Mouse (Mus musculus) cortical plate, adult 2 months (tissue): ENCODE measurements around the gene Ifi27.
"Not testable (repeated sequence)": the region's sequence is repeated elsewhere in the genome, so short reads cannot be mapped to it uniquely, and the experiment has no call there.

Source experiments
- CTCF ChIP-seq: fragments of 200-500 bp; IDR thresholded peaks from 2 replicates; pipeline ENCODE4 v1.5.1; 2011; ENCODE audit warnings: mild to moderate bottlenecking, control low read depth, low read length; ENCODE audit not compliant: insufficient read depth; ENCODE audit errors: extremely low read depth
- POLR2A ChIP-seq: fragments of 200-500 bp; IDR thresholded peaks from 2 replicates; pipeline ENCODE4 v1.6.1; 2011; ENCODE audit warnings: mild to moderate bottlenecking, low read length, control low read depth; ENCODE audit not compliant: insufficient read depth; ENCODE audit errors: extremely low read depth

GRCm38 (mm10) chr12:103456727-103457126 is 22.7 kb downstream of the Ifi27 start:
- not testable (repeated sequence) for TF ChIP-seq CTCF, POLR2A
